Mouse (Mus musculus) kidney, embryonic 16.5 days (tissue): ENCODE data around the gene Rdm1. TPM values are rescaled to one million over a fixed set of nuclear protein-coding genes. Genes with fewer than 3 reads are reported as not detected.

Experiments
- ATAC-seq: fragments of 200-750 bp; cut with Nextera tagmentation; 2 replicates; pipeline ENCODE4 v1.8.0; 2017; ENCODE audit warnings: moderate TSS enrichment; ENCODE audit not compliant: low FRiP score, low TSS enrichment
- H3K27ac ChIP-seq: fragments of 300-500 bp; sonication (generic); 2 replicates; pipeline ENCODE4 v1.5.1; 2014; ENCODE audit warnings: low read length
- H3K27me3 ChIP-seq: fragments of 300-500 bp; sonication (generic); 2 replicates; pipeline ENCODE4 v1.6.1; 2014; ENCODE audit warnings: low read length, control low read depth, mixed read lengths; ENCODE audit not compliant: insufficient read depth
- H3K36me3 ChIP-seq: fragments of 300-500 bp; sonication (generic); 2 replicates; pipeline ENCODE4 v1.6.1; 2014; ENCODE audit warnings: low read length, control low read depth, mixed read lengths; ENCODE audit not compliant: insufficient read depth
- H3K4me1 ChIP-seq: fragments of 300-500 bp; sonication (generic); 2 replicates; pipeline ENCODE4 v1.6.1; 2014; ENCODE audit warnings: low read length, control low read depth, mixed read lengths; ENCODE audit not compliant: insufficient read depth
- H3K4me2 ChIP-seq: fragments of 300-500 bp; sonication (generic); replicated peaks from 2 replicates; pipeline ENCODE4 v1.6.1; 2014; ENCODE audit warnings: low read depth, low read length
- H3K4me3 ChIP-seq: fragments of 300-500 bp; sonication (generic); 2 replicates; pipeline ENCODE4 v1.5.1; 2014; ENCODE audit warnings: mild to moderate bottlenecking, low read length
- H3K9ac ChIP-seq: fragments of 300-500 bp; sonication (generic); replicated peaks from 2 replicates; pipeline ENCODE4 v1.6.1; 2014; ENCODE audit warnings: low read length
- H3K9me3 ChIP-seq: fragments of 300-500 bp; sonication (generic); 2 replicates; pipeline ENCODE4 v1.6.1; 2016; ENCODE audit warnings: low read length, control low read depth
- WGBS: fragments of 180-500 bp; shearing (Covaris S2); extraction: QIAGEN DNeasy Blood & Tissue Kit; methylation state at CpG from one replicate; pipeline ENCODE4 v1.1.7; 2014; 5-methylcytosine and 5-hydroxymethylcytosine counted together
- polyA plus RNA-seq: library from polyadenylated mRNA; unstranded; fragments of >200 nt; fragmentation: Nextera tagmentation; extraction: Ambion mirVana; gene quantifications from 2 replicates; pipeline ENCODE4 v1.2.1, GENCODE M21; 2015

The Rdm1 gene
- polyA plus RNA-seq, 1 experiment from 2014 or later = 43.1 TPM

GRCm38 (mm10) chr11:101674106-101674505 is 47.1 kb downstream of the Rdm1 start:
- Histone ChIP-seq H3K4me3 (no peak overlapping the region), H3K9ac (no peak overlapping the region), H3K4me2 (no peak overlapping the region), H3K9me3 (no peaks in the 10 kb centered on the region), H3K4me1 (peaks cover 6% of the 10 kb centered on the region), H3K36me3 (no peaks in the 10 kb centered on the region), H3K27me3 (no peaks in the 10 kb centered on the region), H3K27ac (no peak overlapping the region)
- ATAC-seq = no peak
- 89% methylated on average over 5 of the region's 5 CpGs for WGBS

GRCm38 (mm10) chr11:101675349-101675748 is 48.4 kb downstream of the Rdm1 start:
- H3K4me3 ChIP-seq = no peak overlapping the region
- 69% methylated on average over 4 of the region's 4 CpGs for WGBS
- H3K36me3 ChIP-seq = no peaks in the 10 kb centered on the region
- no peaks in the 10 kb centered on the region for H3K9me3 ChIP-seq
- peaks cover 3% of the 10 kb centered on the region; the same call in 1 of the 2 replicates for H3K4me1 ChIP-seq
- H3K4me2 ChIP-seq = no peak overlapping the region
- H3K27ac ChIP-seq = no peak overlapping the region; the same call in 1 of the 2 replicates
- no peaks in the 10 kb centered on the region for H3K27me3 ChIP-seq
- no peak for ATAC-seq
- no peak overlapping the region for H3K9ac ChIP-seq

GRCm38 (mm10) chr11:101677655-101678054 is 50.7 kb downstream of the Rdm1 start:
- H3K9me3 ChIP-seq = no peaks in the 10 kb centered on the region
- H3K4me3 ChIP-seq = no peak overlapping the region
- WGBS = 85% methylated on average over 12 of the region's 12 CpGs
- ATAC-seq = no peak
- no peaks in the 10 kb centered on the region for H3K36me3 ChIP-seq
- H3K27me3 ChIP-seq = no peaks in the 10 kb centered on the region
- H3K4me1 ChIP-seq = peaks cover 5% of the 10 kb centered on the region; the same call in 1 of the 2 replicates
- no peak overlapping the region for H3K27ac ChIP-seq
- no peak overlapping the region for H3K4me2 ChIP-seq
- no peak overlapping the region for H3K9ac ChIP-seq

DNA sequence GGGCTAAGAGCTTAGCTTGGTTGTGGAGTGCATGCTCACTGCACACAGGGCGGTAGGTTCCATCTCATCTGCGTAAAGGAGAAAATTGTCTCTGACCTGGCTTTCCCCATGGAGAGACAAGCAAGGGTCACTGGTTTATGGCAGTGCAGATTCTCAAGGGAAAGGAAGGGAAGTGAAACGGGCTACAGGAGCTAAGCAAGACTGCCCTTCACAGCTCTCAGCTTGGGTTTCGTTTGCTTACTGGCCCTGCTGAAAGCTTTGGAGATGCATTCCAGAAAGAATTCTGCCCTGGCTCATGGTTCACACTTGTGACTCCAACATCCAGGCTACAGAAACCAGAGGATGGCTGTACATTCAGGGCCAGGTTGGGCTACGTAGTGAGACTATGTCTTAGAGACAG is 51.8 kb downstream of the Rdm1 start:
- H3K9ac ChIP-seq = no peak overlapping the region
- H3K4me3 ChIP-seq = no peak overlapping the region
- ATAC-seq = no peak
- H3K36me3 ChIP-seq = no peaks in the 10 kb centered on the region
- no peak overlapping the region for H3K4me2 ChIP-seq
- H3K4me1 ChIP-seq = peaks cover 4% of the 10 kb centered on the region; the same call in 1 of the 2 replicates
- H3K27ac ChIP-seq = no peak overlapping the region
- H3K9me3 ChIP-seq = no peaks in the 10 kb centered on the region
- H3K27me3 ChIP-seq = no peaks in the 10 kb centered on the region
- WGBS = 30% methylated on average over 5 of the region's 5 CpGs

DNA sequence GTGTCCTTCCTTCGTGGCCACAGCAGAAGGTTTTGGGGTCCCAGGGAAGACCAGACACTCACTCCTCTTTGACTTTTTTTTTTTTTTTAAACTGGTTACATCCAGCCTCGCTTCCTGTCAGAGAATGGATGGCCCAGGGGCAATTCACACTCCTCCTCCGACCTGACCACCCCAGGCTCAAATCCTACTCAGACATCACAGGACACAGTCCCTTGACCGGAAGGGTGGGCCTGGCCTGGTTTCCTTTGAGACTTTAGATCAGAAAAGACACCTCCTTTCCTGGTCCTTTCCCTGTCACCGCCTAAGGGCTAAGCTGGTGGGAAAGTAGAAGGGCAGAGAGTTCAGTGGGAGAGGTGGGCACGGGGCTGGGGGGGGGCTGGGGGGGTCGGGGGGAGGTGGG is 52.9 kb downstream of the Rdm1 start:
- Histone ChIP-seq H3K27ac (0 out of 2 replicates have a peak overlapping the region, but pooled peaks have one; percentile 31), H3K4me2 (no peak overlapping the region), H3K27me3 (no peaks in the 10 kb centered on the region), H3K4me3 (no peak overlapping the region), H3K36me3 (no peaks in the 10 kb centered on the region), H3K4me1 (peaks cover 4% of the 10 kb centered on the region; the same call in 1 of the 2 replicates), H3K9ac (no peak overlapping the region), H3K9me3 (no peaks in the 10 kb centered on the region)
- 33% methylated on average over 6 of the region's 7 CpGs for whole genome bisulfite sequencing
- ATAC-seq = no peak

DNA sequence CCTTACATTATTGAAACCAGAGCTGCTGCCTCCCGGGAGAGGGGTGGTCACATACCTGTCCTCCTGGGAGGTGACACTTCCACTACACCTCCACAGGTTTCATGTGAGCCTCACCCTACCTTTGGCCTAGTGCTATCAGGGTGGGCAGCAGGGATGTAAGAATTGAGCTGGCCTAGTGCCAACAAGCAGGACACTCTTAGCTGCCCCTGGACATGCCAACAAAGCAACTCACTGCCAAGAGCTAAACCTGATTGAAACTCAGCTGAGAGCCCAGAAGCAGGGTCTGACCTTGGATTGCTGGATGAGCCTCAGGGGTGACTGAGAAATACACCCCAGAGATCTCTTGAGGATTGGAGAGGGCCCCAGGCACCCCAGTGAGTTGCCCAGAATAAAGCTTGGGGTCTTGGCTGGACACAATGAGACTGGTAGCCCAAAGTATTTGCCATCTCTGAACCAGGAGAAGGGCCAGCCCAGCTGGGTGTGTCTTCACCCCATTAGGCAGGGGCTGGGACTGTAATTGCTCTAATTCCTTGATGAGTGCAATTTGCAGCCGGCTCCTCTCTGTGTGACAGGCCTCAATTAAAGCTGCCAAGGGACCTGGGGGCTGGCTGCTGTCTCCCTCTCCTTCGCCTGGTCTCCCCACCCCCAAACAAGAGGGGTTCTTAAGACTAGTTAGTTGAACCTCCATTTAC is 53.8 kb downstream of the Rdm1 start:
- Histone ChIP-seq H3K36me3 (no peaks in the 10 kb centered on the region), H3K4me3 (no peak overlapping the region), H3K27me3 (no peaks in the 10 kb centered on the region), H3K27ac (no peak overlapping the region), H3K9ac (0 out of 2 replicates have a peak overlapping the region, but pooled peaks have one; percentile 17), H3K9me3 (no peaks in the 10 kb centered on the region), H3K4me2 (no peak overlapping the region), H3K4me1 (peaks cover 4% of the 10 kb centered on the region; the same call in 1 of the 2 replicates)
- peak; percentile 23; the same call in 1 of the 2 replicates for ATAC-seq
- WGBS = 22% methylated on average over 3 of the region's 3 CpGs

DNA sequence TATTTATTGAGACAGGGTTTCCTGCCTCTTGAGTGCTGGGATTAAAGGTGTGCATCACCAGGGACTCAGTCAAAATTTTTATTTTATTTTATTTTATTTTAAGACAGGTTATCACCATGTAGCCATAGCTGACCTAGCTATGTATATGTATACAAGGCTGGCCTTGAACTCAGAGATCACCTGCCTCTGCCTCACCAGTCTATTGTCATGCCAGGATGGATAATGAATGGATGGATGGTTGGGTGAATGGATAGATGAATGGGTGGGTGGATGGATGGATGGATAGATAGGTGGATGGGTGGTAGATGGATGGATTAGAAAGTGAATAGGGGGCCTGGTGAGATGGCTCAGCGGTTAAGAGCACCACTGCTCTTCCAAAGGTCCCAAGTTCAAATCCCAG is 55.0 kb downstream of the Rdm1 start:
- H3K27me3 ChIP-seq = no peaks in the 10 kb centered on the region
- ATAC-seq = no peak
- WGBS = 67% methylated on average over 1 of the region's 1 CpGs
- peaks cover 7% of the 10 kb centered on the region for H3K4me1 ChIP-seq
- H3K4me2 ChIP-seq = no peak overlapping the region
- H3K9me3 ChIP-seq = no peaks in the 10 kb centered on the region
- H3K4me3 ChIP-seq = no peak overlapping the region
- no peak overlapping the region for H3K9ac ChIP-seq
- no peaks in the 10 kb centered on the region for H3K36me3 ChIP-seq
- no peak overlapping the region for H3K27ac ChIP-seq

GRCm38 (mm10) chr11:101682410-101682960 is 55.5 kb downstream of the Rdm1 start:
- no peak overlapping the region for H3K9ac ChIP-seq
- H3K9me3 ChIP-seq = no peaks in the 10 kb centered on the region
- WGBS = 66% methylated on average over 7 of the region's 7 CpGs
- ATAC-seq = no peak
- peaks cover 13% of the 10 kb centered on the region for H3K4me1 ChIP-seq
- H3K4me3 ChIP-seq = no peak overlapping the region
- H3K27ac ChIP-seq = no peak overlapping the region
- no peaks in the 10 kb centered on the region for H3K36me3 ChIP-seq
- no peaks in the 10 kb centered on the region for H3K27me3 ChIP-seq
- no peak overlapping the region for H3K4me2 ChIP-seq
